Mouse (Mus musculus): Measurements from ENCODE around the gene Nxnl1. TPM values are rescaled to one million over a fixed set of nuclear protein-coding genes. Genes with fewer than 3 reads are reported as not detected.

Nxnl1 gene
- 0.68 and 2.1 TPM in 2 replicates for polyA plus RNA-seq (2012; rRNA removed; ENCODE audit: low replicate concordance)

GRCm38 (mm10) chr8:71566501-71566900 is at the start of gene Nxnl1:
TSS of gene Nxnl1 (minus strand) at chr8:71566601.

GRCm38 (mm10) chr8:71610822-71611651 is 44.6 kb upstream of the Nxnl1 start, which contains the start of gene Colgalt1:
TSS of gene Colgalt1 (plus strand) at chr8:71610998.

GRCm38 (mm10) chr8:71597451-71597850 is 31.1 kb upstream of the Nxnl1 start, which contains the start of gene Fam129c:
TSS of gene Fam129c (plus strand) at chr8:71597648.

DNA sequence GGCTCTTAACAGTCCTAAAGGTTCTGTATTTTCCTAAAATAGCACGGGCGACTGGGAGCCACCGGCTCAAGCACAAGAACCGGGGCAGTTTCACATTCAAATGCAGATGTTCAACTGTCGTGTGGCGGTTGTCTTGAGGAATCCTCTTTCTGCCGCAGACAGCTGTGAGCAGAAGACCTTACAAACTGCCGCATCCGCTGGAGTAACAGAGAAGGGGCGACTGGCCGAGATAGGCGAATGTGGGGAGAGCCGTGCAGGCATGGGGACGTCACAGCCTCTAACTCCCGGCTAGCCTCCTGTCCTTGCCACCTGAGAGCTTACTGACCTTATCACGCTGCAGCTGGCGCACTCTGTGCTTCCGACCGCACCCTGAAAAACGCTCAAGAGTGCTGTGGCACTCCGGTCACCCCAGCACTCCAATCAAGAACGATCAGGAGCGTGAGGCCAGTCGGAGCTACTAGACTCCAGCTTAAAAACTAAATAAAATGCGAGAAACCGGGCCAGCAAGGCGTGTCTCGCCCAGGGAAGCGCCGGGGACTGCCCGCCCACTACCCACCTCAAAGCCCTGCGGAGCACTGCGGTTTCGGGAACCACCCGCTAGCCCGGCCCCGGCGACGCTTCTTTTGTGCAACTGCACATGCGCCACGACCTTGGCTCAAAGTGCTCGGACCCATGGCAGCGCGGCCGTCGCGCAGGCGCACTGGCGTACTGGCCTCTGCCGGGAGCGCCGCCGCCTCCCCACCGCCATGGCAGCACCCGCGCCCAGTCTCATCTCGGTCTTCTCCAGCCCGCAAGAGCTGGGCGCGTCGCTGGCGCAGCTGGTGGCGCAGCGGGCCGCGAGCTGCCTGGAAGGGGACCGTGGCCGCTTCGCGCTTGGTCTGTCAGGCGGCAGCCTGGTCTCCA is 25.3 kb upstream of the Nxnl1 start, which contains the start of gene Pgls:
Gene Pgls, plus strand, starts transcription at position 706 of the 903 bp plus-strand sequence.

DNA sequence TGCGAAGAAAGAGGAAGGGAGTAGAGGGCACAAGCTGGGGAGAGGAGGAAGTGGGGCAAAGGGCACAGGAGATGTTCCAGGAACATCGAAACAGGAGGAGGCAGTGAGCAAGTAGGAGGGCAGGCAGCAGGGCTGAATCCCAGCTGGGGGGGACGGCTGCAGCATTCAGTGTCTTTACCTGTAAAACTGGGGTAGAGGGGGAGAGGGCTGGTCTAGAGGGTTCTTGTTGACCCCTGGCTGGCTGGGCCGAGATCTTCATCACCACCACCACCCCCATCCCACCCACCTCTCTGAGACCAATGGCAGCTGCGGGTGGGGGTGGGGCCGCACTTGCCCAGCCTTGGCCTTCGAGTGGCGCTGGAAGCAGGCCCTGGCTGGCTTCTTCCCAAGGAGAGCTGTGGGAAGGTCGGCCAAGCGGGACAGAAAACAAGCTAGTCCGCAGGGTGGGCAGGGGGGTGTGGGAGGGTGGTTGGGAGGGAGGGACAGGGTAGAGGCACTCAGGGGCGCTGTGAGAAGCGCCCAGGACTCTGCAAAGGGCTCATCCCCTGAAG is 2.1 kb upstream of the Nxnl1 start, which contains the start of gene Slc27a1:
Gene Slc27a1, plus strand, starts transcription at position 496 of the 551 bp plus-strand sequence.

DNA sequence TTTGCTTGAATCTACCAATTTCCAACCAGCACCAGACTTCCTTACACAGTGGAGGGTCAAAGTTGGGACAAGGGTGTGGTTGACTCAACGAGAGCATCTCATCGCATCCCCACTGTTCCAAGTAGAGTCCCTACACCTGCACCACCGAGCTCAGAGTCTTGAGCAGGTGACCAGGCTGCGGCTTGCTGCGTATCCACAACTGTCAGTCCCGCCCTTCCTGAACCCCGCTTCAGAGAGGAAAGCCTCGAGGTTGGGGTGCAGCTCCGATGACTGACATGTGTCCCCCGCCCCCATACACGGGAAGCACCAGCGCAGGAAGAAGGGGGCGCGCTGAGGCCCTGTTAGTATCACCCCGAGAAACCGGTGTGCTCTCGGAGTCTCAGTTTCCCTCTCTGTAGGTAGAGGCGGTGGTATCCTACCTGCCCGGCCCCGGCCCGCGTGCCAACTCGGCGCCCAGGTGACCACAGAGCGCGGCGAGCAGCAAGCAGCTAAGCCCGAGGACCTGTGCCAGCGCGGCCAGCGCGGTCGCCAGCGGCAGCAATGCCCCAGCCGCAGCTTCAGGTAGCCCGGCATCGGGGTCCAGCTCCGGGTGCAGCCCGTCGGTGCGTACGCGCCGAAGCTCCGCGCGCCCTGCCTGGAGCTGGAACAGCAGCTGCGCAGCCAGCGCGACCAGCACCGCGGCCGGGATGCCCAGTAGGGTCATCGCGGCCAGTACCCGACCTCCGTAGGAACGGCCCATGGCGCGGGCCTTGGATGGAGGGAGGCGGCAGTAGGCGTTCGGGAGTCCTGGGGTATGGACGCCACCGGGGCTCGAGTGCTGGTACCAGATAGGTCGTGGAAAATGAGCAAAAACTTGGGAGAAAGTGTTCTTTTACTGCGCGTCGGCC is 8.1 kb downstream of the Nxnl1 start, which contains the start of gene Tmem221:
Gene Tmem221, minus strand, starts transcription at position 801 of the 887 bp plus-strand sequence.

DNA sequence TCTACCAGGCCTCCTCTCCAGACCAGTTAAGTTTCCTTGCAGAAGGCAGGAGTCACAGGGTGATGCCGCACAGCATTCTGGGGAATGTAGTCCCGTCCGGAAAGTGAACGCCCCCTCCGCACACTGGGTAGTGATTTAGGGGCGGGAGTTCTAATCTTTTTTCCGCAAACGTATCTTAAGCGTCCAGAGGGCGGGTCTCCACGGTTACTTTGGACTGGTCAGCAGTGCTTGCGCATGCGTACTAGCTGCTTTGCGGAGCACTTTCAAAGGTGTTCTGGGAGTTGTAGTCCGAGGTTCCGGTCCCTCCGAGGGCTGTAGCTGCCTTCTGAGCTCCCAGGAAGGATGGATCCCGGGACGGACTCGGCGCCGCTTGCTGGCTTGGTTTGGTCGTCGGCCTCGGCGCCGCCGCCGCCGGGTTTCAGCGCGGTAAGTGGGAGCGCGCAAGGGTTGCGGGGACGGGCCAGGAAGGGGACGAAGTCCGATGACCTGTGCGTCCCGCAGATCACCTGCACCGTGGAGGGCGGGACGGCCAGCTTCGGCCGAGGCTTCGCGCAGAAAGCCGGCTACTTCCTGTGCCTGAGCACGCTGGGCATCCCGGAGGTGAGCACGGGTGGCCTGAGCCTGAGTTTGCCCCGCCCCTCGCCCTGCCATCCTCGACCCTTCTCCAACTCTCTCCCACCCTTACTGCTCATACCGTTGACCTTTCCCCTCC is 23.6 kb downstream of the Nxnl1 start, which contains the start of gene Mvb12a:
Gene Mvb12a, plus strand, starts transcription at position 291 of the 712 bp plus-strand sequence.

GRCm38 (mm10) chr8:71537028-71537867 is 29.2 kb downstream of the Nxnl1 start, which contains the start of gene Bst2:
TSS of gene Bst2 (minus strand) at chr8:71537456.

GRCm38 (mm10) chr8:71525226-71526050 is 41.0 kb downstream of the Nxnl1 start, which contains the start of gene Ccdc194:
TSS of gene Ccdc194 (minus strand) at chr8:71525711.

DNA sequence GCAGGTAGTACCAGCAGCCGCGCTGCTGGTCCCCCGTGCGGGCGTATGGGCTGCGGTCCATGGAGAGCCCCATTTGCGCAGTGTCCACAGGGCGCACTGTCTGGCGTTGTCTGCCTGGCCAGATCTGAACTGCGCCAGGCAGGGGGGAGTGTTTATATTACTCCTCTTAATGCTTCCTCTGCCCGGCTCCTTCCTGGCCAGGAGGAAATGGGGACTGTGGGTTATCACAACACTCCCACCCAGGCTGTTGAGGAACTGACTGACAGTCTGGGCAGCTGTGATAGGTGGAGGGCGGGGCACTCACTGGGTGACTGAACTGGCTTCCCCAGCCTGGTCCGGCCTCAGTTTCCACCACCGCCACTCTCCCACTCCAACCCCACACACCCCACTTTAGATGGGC is 54.8 kb downstream of the Nxnl1 start, which contains the start of gene Plvap:
Gene Plvap, minus strand, starts transcription at position 109 of the 400 bp plus-strand sequence.

Other genes starting within 250 kb of the Nxnl1 start
- 105 and 142 TPM in 2 replicates for gene Use1, start 199.8 kb downstream of the Nxnl1 start, polyA plus RNA-seq (2012; rRNA removed; ENCODE audit: low replicate concordance)
- gene Ocel1, start 195.3 kb downstream of the Nxnl1 start, polyA plus RNA-seq (2012; rRNA removed; ENCODE audit: low replicate concordance): 11.9 and 19.6 TPM in 2 replicates
- gene Nr2f6, start 184.6 kb downstream of the Nxnl1 start, polyA plus RNA-seq (2012; rRNA removed; ENCODE audit: low replicate concordance): 68.1 and 206 TPM in 2 replicates
- gene Ushbp1, start 170.8 kb downstream of the Nxnl1 start, polyA plus RNA-seq (2012; rRNA removed; ENCODE audit: low replicate concordance): 56.1 and 192 TPM in 2 replicates
- 106 and 146 TPM in 2 replicates for gene Babam1, start 169.7 kb downstream of the Nxnl1 start, polyA plus RNA-seq (2012; rRNA removed; ENCODE audit: low replicate concordance)
- 0.79 and 10.8 TPM in 2 replicates for gene Ankle1, start 160.6 kb downstream of the Nxnl1 start, polyA plus RNA-seq (2012; rRNA removed; ENCODE audit: low replicate concordance)
- gene Abhd8, start 102.9 kb downstream of the Nxnl1 start, polyA plus RNA-seq (2012; rRNA removed; ENCODE audit: low replicate concordance): 14.1 and 59.1 TPM in 2 replicates
- gene Mrpl34, start 101.6 kb downstream of the Nxnl1 start, polyA plus RNA-seq (2012; rRNA removed; ENCODE audit: low replicate concordance): 81.9 and 83.9 TPM in 2 replicates
- 93.2 and 103 TPM in 2 replicates for gene Dda1, start 97.4 kb downstream of the Nxnl1 start, polyA plus RNA-seq (2012; rRNA removed; ENCODE audit: low replicate concordance)
- 28.7 and 33.8 TPM in 2 replicates for gene Ano8, start 80.6 kb downstream of the Nxnl1 start, polyA plus RNA-seq (2012; rRNA removed; ENCODE audit: low replicate concordance)
- gene Gtpbp3, start 78.5 kb downstream of the Nxnl1 start, polyA plus RNA-seq (2012; rRNA removed; ENCODE audit: low replicate concordance): 22.1 and 42.5 TPM in 2 replicates
- gene Plvap, start 54.8 kb downstream of the Nxnl1 start, polyA plus RNA-seq (2012; rRNA removed; ENCODE audit: low replicate concordance): 129 and 167 TPM in 2 replicates
- 0.40 and 0.95 TPM in 2 replicates for gene Ccdc194, start 40.9 kb downstream of the Nxnl1 start, polyA plus RNA-seq (2012; rRNA removed; ENCODE audit: low replicate concordance)
- gene Bst2, start 29.1 kb downstream of the Nxnl1 start, polyA plus RNA-seq (2012; rRNA removed; ENCODE audit: low replicate concordance): 275 and 658 TPM in 2 replicates
- gene Mvb12a, start 23.7 kb downstream of the Nxnl1 start, polyA plus RNA-seq (2012; rRNA removed; ENCODE audit: low replicate concordance): 76.0 and 183 TPM in 2 replicates
- 0.99 and 11.3 TPM in 2 replicates for gene Tmem221, start 7.7 kb downstream of the Nxnl1 start, polyA plus RNA-seq (2012; rRNA removed; ENCODE audit: low replicate concordance)
- 501 and 576 TPM in 2 replicates for gene Slc27a1, start 2.3 kb upstream of the Nxnl1 start, polyA plus RNA-seq (2012; rRNA removed; ENCODE audit: low replicate concordance)
- gene Pgls, start 25.6 kb upstream of the Nxnl1 start, polyA plus RNA-seq (2012; rRNA removed; ENCODE audit: low replicate concordance): 133 and 189 TPM in 2 replicates
- 5.0 and 6.6 TPM in 2 replicates for gene Fam129c, start 31.0 kb upstream of the Nxnl1 start, polyA plus RNA-seq (2012; rRNA removed; ENCODE audit: low replicate concordance)
- 132 and 266 TPM in 2 replicates for gene Colgalt1, start 44.4 kb upstream of the Nxnl1 start, polyA plus RNA-seq (2012; rRNA removed; ENCODE audit: low replicate concordance)
- 1.6 and 2.8 TPM in 2 replicates for gene Unc13a, start 105.2 kb upstream of the Nxnl1 start, polyA plus RNA-seq (2012; rRNA removed; ENCODE audit: low replicate concordance)
- 29.8 and 48.5 TPM in 2 replicates for gene Jak3, start 109.7 kb upstream of the Nxnl1 start, polyA plus RNA-seq (2012; rRNA removed; ENCODE audit: low replicate concordance)
- gene Insl3, start 122.6 kb upstream of the Nxnl1 start, polyA plus RNA-seq (2012; rRNA removed; ENCODE audit: low replicate concordance): 18.3 and 29.4 TPM in 2 replicates
- gene B3gnt3, start 135.2 kb upstream of the Nxnl1 start, polyA plus RNA-seq (2012; rRNA removed; ENCODE audit: low replicate concordance): 14.0 and 18.7 TPM in 2 replicates
- 2.7 and 10.3 TPM in 2 replicates for gene Fcho1, start 159.1 kb upstream of the Nxnl1 start, polyA plus RNA-seq (2012; rRNA removed; ENCODE audit: low replicate concordance)

Data from subcutaneous adipose tissue, adult 2 months (tissue).